Mouse (Mus musculus): ENCODE data around the gene Dmpk.
A peak's percentile ranks its signal among the peaks of the same experiment; 100 is the strongest.

Dmpk gene

DNA sequence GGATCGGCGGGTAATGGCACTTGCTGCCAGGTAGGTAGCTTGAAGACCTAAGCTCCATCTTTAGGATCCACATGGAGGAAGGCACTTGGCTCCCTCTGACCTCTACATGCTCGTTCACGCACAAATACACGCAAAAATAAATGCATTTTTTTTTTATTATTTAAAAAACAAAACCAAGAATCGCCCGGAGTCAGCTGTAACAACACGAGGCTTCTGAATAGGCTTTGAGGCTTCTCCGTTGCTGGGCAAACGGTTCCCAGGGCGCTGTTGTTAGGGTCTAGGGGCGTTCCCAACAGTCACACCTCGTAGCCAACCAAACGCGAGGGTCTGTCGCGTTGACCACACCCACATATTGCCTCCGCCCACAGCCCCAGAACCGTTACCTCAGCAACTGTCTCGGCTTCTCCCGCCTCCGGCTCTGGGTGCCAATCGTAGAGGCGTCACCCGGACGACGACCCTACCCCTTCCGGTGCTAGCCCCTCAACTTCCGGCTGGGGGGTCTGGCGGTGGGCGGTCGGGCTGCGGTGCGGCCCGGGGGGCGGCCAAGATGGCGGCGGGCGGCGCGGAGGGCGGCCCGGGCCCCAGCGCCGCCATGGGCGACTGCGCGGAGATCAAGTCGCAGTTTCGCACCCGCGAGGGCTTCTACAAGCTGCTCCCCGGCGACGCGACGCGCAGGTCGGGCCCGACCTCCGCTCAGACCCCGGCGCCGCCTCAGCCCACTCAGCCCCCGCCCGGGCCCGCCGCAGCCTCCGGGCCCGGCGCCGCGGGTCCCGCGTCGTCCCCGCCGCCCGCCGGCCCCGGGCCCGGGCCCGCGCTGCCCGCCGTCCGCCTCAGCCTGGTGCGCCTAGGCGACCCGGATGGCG is 7.7 kb upstream of the Dmpk start, which contains the start of gene Dmwd:
Gene Dmwd (plus strand): TSS at position 505 of the 863 bp plus-strand sequence.
- DNase-seq (ENCODE audit: low read depth, low spot score), result peak; percentile 77

DNA sequence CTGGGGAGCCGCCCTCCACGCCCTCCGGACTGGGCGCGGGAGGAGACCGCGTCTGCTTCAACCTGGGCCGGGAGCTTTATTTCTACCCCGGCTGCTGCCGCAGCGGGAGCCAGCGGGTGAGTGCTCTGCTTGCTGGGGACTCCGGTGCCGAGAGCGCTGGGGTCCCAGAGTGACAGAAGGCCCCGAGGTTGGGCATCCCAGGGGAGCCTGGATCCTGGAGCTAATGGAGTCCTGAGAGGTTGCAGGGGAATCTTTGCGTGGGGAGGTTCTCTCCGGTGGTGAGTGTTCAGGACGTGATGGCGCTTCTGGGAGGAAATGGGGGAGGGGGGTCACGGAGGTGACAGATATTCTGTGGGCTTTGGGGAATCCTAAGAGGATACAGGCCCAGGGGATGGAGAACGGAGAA is 7.1 kb upstream of the Dmpk start:
- DNase-seq (ENCODE audit: low read depth, low spot score), result no peak

DNA sequence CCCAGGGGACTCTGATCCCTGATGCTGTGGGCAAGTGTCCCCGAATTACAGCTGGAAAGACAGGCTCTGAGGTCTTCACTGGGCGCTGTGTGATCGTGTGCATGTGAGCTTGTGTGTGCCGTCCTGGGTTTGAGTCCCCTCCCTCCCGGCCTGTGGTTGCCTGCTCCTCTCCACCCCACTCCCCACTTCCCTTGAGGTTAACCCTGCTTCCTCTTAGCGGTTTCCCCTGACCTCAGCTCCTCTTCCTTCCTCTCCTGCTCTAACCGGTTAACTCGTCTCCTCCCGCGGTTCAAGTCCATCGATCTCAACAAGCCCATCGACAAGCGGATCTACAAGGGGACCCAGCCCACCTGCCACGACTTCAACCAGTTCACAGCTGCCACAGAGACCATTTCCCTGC is 5.9 kb upstream of the Dmpk start:
- DNase-seq (ENCODE audit: low read depth, low spot score), result no peak

DNA sequence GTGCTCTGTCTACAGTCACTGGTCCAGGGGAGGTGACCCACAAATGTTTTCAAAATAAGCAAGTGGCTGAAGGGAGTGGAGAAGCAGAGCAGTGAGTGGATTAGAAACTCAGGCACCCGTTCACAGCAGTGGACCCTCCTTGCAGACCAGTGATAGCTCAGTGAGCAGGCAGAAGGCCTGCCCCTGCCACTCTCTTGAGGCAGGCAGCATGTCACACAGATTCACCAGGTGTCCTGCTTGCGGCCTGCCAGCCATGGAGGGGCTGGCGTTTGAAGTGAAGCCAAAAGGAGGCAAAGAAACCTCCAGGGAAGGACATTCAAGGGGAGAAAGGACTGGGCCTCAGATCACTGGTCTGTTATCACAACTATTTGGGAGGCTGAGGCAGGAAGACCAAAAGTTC is 4.9 kb upstream of the Dmpk start:
- DNase-seq (ENCODE audit: low read depth, low spot score), result no peak

DNA sequence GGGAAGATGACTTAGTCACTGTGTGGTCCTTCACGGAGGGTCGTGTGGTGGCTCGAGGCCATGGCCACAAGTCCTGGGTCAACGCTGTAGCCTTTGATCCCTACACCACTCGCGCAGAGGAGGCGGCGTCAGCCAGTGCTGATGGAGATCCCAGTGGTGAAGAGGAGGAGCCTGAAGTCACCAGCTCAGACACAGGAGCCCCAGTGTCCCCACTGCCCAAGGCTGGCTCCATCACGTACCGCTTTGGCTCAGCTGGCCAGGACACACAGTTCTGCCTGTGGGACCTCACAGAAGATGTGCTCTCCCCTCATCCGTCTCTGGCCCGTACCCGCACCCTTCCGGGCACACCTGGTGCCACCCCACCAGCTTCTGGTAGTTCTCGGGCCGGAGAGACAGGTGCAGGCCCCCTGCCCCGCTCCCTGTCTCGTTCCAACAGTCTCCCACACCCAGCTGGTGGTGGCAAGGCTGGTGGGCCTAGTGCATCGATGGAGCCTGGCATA is 3.1 kb upstream of the Dmpk start:
- no peak for DNase-seq (ENCODE audit: low read depth, low spot score)

DNA sequence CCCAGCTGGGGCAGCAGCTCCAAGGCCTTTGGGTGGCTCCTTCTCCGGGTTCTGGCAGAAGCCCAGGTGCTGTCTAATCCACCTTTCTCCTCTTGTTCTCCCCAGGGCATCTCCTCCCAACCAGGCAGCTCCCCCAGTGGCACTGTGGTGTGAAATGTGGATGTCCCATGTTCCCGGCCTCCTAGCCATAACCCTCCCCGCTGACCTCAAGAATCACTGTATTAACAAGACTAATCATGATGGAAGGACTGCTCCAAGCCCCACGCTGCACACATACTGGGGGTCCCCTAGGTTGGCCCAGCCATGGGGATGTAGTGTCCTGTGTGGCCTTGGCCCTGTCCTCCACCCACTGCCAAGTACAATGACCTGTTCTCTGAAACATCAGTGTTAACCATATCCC is 1.5 kb upstream of the Dmpk start:
- DNase-seq (ENCODE audit: low read depth, low spot score), result no peak

DNA sequence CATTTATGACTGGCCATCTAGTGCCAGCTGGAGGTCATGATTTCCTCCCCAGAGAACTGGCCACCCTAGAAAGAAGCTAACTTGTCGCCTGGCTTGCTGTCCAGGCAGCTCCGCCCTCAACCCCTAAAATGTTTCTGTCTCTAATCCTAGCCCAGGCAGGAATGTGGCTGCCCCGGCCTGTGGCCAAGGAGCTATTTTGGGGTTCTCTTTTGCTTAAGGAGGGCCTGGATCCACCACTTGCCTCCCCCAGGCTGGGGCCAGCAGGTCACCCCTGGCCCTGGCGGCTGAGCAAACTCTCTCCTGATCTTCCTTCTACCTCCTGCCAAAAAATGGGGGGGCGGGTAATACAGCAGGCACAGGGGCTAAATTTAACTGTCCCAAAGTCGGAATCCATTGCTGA is 553 bp upstream of the Dmpk start:
- DNase-seq (ENCODE audit: low read depth, low spot score), result no peak

DNA sequence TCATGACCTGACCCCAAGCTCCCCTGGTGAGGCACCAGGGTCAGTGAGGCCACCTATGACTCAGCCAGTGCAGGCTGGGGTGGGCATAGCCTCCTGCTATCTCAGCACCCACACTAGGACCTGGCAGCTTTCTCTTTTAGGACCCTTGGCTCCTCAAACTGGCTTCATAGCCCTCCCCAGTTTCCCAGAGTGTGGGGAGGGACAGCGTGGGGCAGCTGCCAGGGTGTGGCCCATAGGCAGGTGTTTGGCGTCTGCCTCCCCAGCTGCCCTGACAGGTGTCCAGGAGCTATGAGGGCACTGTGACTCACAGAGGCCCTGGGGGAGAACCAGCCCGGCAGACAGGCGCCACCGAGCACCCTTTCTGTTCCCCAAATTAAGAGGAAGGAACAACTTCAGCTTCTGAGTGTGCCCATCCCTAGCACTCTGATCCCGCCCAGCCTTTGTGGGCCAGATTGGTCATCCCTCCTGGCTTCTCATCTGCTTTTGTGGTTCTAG is 675 bp downstream of the Dmpk start:
- no peak for DNase-seq (ENCODE audit: low read depth, low spot score)

DNA sequence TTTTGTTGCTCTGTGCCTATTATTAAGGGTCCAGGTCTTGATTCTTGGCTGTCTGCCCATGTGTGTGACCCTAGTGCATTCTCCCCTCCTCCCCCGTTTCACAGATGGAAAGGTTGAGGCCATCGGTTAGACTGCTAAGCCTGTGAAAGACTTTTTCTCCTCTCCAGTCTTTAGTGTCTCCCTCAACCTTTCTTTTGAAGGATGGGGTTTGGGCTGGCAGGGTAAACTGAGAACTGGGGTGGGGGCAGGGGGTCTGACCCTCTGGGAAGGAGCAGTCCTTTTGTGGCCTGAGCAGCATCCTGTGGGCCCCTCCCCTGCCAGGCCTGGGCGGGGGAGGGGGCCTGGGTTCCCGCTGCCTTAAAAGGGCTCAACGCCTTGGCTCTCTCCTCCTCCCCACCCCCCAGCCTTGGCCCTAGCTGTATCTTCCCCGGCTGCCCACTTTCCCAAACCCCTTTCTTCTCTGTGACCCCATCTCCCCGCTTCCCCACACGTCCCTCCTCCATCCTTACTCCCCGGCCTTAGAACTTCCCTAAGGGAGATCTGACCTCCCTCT is 1.3 kb downstream of the Dmpk start:
- DNase-seq (ENCODE audit: low read depth, low spot score), result no peak

DNA sequence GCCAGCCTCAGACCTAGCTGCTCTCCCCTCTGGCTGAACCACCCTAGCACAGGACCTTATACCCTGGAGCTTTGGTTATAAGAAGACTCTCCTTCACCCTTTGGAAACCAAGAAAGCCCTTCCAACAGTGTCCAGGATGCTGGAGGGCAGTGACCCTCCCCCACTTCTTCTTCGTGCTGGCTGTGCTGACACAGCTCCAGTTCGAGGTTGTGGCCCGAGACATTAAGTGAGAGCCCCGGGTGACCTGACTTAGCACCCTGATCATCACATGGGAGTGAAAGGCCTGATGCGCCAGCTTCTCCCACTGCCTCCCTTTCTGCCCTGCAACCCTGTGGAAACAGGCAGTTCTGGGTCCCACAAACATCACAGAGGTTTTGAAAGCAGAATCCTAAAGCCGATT is 1.8 kb downstream of the Dmpk start:
- no peak for DNase-seq (ENCODE audit: low read depth, low spot score)

DNA sequence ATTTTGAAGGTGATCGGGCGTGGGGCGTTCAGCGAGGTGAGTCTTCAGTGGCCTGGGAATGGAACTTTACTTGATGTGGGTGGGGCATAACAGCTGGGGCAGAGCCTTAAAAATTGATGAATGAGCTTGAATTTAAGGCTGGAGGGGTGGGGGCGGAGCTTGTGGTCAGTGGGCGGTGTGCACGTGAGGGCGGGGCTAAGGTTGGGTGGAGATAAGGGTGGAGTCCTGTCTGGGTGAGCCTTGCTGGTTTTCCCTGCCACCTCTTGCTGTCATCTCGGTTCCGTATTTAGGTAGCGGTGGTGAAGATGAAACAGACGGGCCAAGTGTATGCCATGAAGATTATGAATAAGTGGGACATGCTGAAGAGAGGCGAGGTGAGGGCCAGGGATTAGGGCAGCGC is 2.4 kb downstream of the Dmpk start:
- DNase-seq (ENCODE audit: low read depth, low spot score), result peak; percentile 70

DNA sequence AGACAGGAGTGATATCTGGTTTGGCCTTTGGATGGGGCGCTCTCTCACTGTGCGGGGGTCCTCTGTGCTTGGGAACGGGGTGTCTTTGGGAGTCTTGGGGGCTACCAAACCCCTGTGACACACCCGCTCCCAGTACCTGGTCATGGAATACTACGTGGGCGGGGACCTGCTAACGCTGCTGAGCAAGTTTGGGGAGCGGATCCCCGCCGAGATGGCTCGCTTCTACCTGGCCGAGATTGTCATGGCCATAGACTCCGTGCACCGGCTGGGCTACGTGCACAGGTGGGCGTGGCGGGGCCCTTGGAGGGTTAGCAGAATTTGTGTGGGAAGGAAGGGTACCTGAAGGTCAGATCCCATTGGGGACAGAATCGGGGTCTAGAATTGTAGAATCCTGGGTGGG is 3.1 kb downstream of the Dmpk start:
- DNase-seq (ENCODE audit: low read depth, low spot score), result no peak

DNA sequence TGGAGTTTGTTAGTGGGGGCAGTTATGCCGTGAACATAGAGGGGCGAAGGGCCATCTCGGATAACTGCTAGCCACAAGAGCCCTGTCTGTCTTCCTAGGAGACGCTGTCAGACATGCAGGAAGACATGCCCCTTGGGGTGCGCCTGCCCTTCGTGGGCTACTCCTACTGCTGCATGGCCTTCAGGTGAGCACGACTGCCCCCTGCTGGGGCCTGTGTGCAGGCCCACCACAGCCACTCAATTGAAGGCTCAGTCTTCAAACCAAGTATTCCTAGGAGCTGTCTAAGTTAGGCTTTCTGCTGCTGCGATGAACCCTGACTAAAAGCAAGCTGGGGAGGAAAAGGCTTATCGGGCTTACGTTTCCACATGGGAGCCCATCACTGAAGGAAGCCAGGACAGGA is 5.2 kb downstream of the Dmpk start:
- no peak for DNase-seq (ENCODE audit: low read depth, low spot score)

DNA sequence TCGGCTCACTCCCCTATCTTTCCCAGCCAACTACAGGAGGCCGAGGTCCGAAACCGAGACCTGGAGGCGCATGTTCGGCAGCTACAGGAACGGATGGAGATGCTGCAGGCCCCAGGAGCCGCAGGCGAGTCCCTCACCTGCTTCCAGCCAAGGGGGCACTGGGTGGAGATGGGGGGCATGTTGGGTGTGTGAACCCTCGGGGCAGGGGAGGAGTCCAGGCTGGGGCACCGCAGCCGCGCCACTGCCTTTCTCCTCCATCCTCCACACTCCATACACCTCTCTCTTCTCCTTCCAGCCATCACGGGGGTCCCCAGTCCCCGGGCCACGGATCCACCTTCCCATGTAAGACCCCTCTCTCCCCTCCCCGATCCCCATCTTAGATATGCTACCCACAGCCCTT is 8.3 kb downstream of the Dmpk start:
- DNase-seq (ENCODE audit: low read depth, low spot score), result no peak

DNA sequence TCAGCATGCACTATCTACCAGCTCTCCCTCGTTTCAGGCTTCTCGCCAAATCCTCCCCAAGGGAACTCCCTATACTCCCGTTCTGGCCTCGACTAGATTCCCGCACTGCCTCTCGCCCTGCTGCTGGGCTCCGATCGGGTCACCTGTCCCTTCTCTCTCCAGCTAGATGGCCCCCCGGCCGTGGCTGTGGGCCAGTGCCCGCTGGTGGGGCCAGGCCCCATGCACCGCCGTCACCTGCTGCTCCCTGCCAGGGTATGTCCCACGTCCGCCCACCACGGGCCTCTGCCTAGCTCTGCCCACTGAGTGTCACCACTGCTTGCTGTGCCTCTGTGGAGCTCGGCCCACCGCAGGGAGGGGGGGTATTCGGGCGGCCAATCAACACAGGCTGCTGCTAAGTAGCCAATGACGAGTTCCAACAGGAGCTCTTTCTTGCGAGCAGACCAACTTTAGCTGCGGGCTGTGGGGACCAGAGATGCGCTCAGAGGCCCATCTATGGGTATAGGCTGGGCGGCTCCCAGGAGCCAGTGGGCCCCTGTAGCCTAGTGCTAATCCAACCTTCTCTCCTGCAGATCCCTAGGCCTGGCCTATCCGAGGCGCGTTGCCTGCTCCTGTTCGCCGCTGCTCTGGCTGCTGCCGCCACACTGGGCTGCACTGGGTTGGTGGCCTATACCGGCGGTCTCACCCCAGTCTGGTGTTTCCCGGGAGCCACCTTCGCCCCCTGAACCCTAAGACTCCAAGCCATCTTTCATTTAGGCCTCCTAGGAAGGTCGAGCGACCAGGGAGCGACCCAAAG is 8.9 kb downstream of the Dmpk start:
- no peak for DNase-seq (ENCODE audit: low read depth, low spot score)

DNA sequence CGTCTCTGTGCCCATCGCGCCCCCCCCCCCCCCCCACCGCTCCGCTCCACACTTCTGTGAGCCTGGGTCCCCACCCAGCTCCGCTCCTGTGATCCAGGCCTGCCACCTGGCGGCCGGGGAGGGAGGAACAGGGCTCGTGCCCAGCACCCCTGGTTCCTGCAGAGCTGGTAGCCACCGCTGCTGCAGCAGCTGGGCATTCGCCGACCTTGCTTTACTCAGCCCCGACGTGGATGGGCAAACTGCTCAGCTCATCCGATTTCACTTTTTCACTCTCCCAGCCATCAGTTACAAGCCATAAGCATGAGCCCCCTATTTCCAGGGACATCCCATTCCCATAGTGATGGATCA is 9.5 kb downstream of the Dmpk start:
- DNase-seq (ENCODE audit: low read depth, low spot score), result peak; percentile 48

DNA sequence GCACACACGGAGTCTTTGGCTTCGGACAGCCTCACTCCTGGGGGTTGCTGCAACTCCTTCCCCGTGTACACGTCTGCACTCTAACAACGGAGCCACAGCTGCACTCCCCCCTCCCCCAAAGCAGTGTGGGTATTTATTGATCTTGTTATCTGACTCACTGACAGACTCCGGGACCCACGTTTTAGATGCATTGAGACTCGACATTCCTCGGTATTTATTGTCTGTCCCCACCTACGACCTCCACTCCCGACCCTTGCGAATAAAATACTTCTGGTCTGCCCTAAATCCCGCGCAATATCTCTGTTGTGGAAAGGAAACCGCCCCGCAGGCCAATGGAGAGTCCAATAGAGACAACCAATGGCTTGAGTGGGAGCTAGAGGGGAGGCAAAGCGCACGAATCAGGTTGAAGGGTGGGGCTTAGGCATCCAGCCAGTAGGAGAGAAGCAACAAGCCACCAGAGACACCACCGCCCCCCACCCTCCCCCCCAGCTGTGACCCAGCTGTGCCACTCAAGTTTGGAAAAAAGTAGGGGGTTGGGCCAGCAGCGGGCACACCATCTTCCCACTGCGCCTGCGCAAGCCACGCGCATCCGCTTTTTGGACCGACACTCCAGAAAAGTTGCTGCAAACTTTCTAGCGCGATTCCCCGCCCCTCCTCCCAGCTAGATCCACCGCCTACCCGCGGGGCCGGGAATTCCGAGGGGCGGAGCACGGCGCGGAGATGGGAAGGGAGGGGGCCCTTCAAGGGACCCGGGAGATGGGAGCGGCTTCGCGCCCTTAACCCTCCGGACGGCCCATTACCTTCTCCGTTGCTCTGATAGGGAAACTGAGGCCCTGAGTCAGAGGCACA is 10.1 kb downstream of the Dmpk start:
- peak; percentile 51 for DNase-seq (ENCODE audit: low read depth, low spot score)

DNA sequence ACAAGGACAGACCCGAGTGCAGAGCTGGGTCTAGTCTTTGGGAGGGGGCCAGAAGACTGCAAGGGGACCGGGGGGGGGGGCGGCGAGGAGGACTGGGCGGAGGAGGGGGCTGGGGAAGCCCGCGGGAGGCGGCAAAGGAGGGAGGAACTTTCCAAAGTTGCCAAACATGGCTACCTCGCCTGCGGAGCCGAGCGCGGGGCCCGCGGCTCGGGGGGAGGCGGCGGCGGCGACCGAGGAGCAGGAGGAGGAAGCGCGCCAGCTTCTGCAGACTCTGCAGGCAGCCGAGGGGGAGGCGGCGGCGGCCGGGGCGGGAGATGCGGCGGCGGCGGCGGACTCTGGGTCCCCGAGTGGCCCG is 10.8 kb downstream of the Dmpk start, which contains the start of gene Six5:
Gene Six5 (plus strand): TSS at position 124 of the 355 bp plus-strand sequence.
- no peak for DNase-seq (ENCODE audit: low read depth, low spot score)

DNA sequence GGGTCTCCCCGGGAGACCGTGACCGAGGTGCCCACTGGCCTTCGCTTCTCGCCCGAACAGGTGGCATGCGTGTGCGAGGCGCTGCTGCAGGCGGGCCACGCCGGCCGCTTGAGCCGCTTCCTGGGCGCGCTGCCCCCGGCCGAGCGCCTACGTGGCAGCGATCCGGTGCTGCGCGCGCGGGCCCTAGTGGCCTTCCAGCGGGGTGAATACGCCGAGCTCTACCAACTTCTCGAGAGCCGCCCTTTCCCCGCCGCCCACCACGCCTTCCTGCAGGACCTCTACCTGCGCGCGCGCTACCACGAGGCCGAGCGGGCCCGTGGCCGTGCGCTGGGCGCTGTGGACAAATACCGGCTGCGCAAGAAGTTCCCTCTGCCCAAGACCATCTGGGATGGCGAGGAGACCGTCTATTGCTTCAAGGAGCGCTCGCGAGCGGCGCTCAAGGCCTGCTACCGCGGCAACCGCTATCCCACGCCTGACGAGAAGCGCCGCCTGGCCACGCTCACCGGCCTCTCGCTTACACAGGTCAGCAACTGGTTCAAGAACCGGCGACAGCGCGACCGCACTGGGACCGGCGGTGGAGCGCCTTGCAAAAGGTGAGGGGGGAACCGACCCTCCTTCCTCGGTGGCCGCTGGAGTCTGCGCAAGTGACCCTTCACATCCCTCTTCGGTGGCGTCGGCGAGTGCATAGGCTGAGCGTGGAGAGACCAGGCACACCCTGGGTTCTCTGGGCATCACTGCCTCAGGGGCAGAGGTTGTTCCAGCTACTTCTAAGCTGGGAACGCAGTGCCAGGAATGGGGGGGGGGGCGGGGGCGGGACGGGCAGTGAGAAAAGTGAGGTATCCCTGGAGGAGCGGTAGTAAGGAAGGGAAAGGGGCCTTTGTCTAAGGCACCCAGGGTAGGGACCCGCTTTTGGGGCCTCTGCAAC is 11.4 kb downstream of the Dmpk start:
- no peak for DNase-seq (ENCODE audit: low read depth, low spot score)

DNA sequence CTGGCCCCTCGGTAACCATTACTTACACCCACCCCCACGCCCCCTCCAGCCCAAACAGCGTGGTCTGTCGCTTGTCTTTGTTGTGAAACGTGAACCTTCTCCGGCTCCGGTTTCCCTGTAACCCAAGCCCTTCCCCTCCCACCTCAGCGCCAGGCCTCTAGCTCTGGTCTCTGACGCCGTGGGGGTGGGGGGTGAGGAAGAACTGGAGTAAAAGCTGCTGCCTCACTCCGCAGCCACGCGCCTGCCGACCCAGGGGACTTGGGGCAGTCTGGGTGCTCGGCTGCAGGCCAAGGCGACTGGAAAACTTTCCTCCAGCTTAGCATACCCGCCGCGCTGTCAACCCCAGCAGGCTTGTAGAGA is 12.1 kb downstream of the Dmpk start:
- no peak for DNase-seq (ENCODE audit: low read depth, low spot score)
